Mouse (Mus musculus): Measurements from ENCODE around the gene Cep170b. TPM values are rescaled to one million over a fixed set of nuclear protein-coding genes. Genes with fewer than 3 reads are reported as not detected.

Gene Cep170b
- polyA plus RNA-seq, 2 experiments = 1.9 to 3.4 TPM

- H3K27me3 ChIP-seq (ENCODE audit: control insufficient read depth, insufficient read depth, low read length) = peaks cover 9% of the 10 kb centered on the region
- H3K27ac ChIP-seq = no peak overlapping the region
- H3K9ac ChIP-seq (replicated peaks) = no peak overlapping the region
- no peak for DNase-seq (ENCODE audit: low read depth in 3 of 3, low spot score in 3 of 3)
- no peak overlapping the region for H3K4me3 ChIP-seq (ENCODE audit: insufficient read depth in 1 of 2, low read depth in 2 of 2, low read length in 2 of 2)
- H3K4me1 ChIP-seq (replicated peaks; ENCODE audit: control insufficient read depth in 2 of 2, insufficient read depth in 2 of 2, low read length in 1 of 2) = no peaks in the 10 kb centered on the region
- no peak overlapping the region for H3K4me2 ChIP-seq (ENCODE audit: low read depth)
- WGBS (ENCODE audit: insufficient replicate concordance) = 24% methylated on average over 6 of the region's 6 CpGs
- no peak for ATAC-seq (ENCODE audit: insufficient read depth)
- TF ChIP-seq CTCF (IDR thresholded peaks at IDR 0.05; ENCODE audit: low read depth) (no peak), EP300 (IDR thresholded peaks at IDR 0.05; ENCODE audit: low read depth) (no peak)
- H3K9me3 ChIP-seq (ENCODE audit: control insufficient read depth, low read length) = no peaks in the 10 kb centered on the region
- H3K36me3 ChIP-seq (replicated peaks; ENCODE audit: control insufficient read depth, insufficient read depth, low read depth) = no peaks in the 10 kb centered on the region
These were observed 17.6 kb upstream of the Cep170b start for GRCm38 (mm10) chr12:112702374-112703320.

GRCm38 (mm10) chr12:112706704-112707572 lies 13.3 kb upstream of the Cep170b start:
- no peak overlapping the region for H3K27ac ChIP-seq
- H3K27me3 ChIP-seq (ENCODE audit: control insufficient read depth, insufficient read depth, low read length) = peaks cover 6% of the 10 kb centered on the region; the same call in 1 of the 2 replicates
- H3K9ac ChIP-seq (replicated peaks) = no peak overlapping the region
- TF ChIP-seq CTCF (IDR thresholded peaks at IDR 0.05; ENCODE audit: low read depth) = peak; percentile 98
- no peak for TF ChIP-seq EP300 (IDR thresholded peaks at IDR 0.05; ENCODE audit: low read depth)
- H3K9me3 ChIP-seq (ENCODE audit: control insufficient read depth, low read length) = no peaks in the 10 kb centered on the region
- no peaks in the 10 kb centered on the region for H3K4me1 ChIP-seq (replicated peaks; ENCODE audit: control insufficient read depth in 2 of 2, insufficient read depth in 2 of 2, low read length in 1 of 2)
- peak; percentile 54; the same call in 1 of the 2 replicates for ATAC-seq (ENCODE audit: insufficient read depth)
- WGBS (ENCODE audit: insufficient replicate concordance) = 10% methylated on average over 32 of the region's 32 CpGs
- peak in 2 of 3 experiments; percentile 24 to 42 for DNase-seq (ENCODE audit: low read depth in 3 of 3, low spot score in 3 of 3)
- no peak overlapping the region for H3K4me3 ChIP-seq (ENCODE audit: insufficient read depth in 1 of 2, low read depth in 2 of 2, low read length in 2 of 2)
- H3K36me3 ChIP-seq (replicated peaks; ENCODE audit: control insufficient read depth, insufficient read depth, low read depth) = no peaks in the 10 kb centered on the region
- no peak overlapping the region; the same call in 1 of the 2 replicates for H3K4me2 ChIP-seq (ENCODE audit: low read depth)

GRCm38 (mm10) chr12:112707573-112707869 lies 12.7 kb upstream of the Cep170b start:
- no peak overlapping the region for H3K4me2 ChIP-seq (ENCODE audit: low read depth)
- no peak overlapping the region for H3K9ac ChIP-seq (replicated peaks)
- no peaks in the 10 kb centered on the region for H3K36me3 ChIP-seq (replicated peaks; ENCODE audit: control insufficient read depth, insufficient read depth, low read depth)
- no peaks in the 10 kb centered on the region for H3K4me1 ChIP-seq (replicated peaks; ENCODE audit: control insufficient read depth in 2 of 2, insufficient read depth in 2 of 2, low read length in 1 of 2)
- H3K27me3 ChIP-seq (ENCODE audit: control insufficient read depth, insufficient read depth, low read length) = peaks cover 6% of the 10 kb centered on the region; the same call in 1 of the 2 replicates
- 16% methylated on average over 8 of the region's 8 CpGs for WGBS (ENCODE audit: insufficient replicate concordance)
- no peak overlapping the region for H3K4me3 ChIP-seq (ENCODE audit: insufficient read depth in 1 of 2, low read depth in 2 of 2, low read length in 2 of 2)
- no peaks in the 10 kb centered on the region for H3K9me3 ChIP-seq (ENCODE audit: control insufficient read depth, low read length)
- no peak for DNase-seq (ENCODE audit: low read depth in 3 of 3, low spot score in 3 of 3)
- TF ChIP-seq CTCF (IDR thresholded peaks at IDR 0.05; ENCODE audit: low read depth) (no peak), EP300 (IDR thresholded peaks at IDR 0.05; ENCODE audit: low read depth) (no peak)
- no peak overlapping the region for H3K27ac ChIP-seq
- ATAC-seq (ENCODE audit: insufficient read depth) = peak; percentile 26; the same call in 1 of the 2 replicates

GRCm38 (mm10) chr12:112713984-112714383 lies 6.3 kb upstream of the Cep170b start:
- H3K4me1 ChIP-seq (replicated peaks; ENCODE audit: control insufficient read depth in 2 of 2, insufficient read depth in 2 of 2, low read length in 1 of 2) = no peaks in the 10 kb centered on the region
- H3K36me3 ChIP-seq (replicated peaks; ENCODE audit: control insufficient read depth, insufficient read depth, low read depth) = no peaks in the 10 kb centered on the region
- no peak overlapping the region for H3K4me2 ChIP-seq (ENCODE audit: low read depth)
- no peak overlapping the region for H3K4me3 ChIP-seq (ENCODE audit: insufficient read depth in 1 of 2, low read depth in 2 of 2, low read length in 2 of 2)
- H3K27ac ChIP-seq = no peak overlapping the region
- ATAC-seq (ENCODE audit: insufficient read depth) (no peak), DNase-seq (ENCODE audit: low read depth in 3 of 3, low spot score in 3 of 3) (no peak)
- no peak overlapping the region for H3K9ac ChIP-seq (replicated peaks)
- no peak for TF ChIP-seq CTCF (IDR thresholded peaks at IDR 0.05; ENCODE audit: low read depth)
- TF ChIP-seq EP300 (IDR thresholded peaks at IDR 0.05; ENCODE audit: low read depth) = no peak
- no peaks in the 10 kb centered on the region for H3K9me3 ChIP-seq (ENCODE audit: control insufficient read depth, low read length)
- 55% methylated on average over 3 of the region's 3 CpGs for WGBS (ENCODE audit: insufficient replicate concordance)
- no peaks in the 10 kb centered on the region for H3K27me3 ChIP-seq (ENCODE audit: control insufficient read depth, insufficient read depth, low read length)

- no peaks in the 10 kb centered on the region for H3K36me3 ChIP-seq (replicated peaks; ENCODE audit: control insufficient read depth, insufficient read depth, low read depth)
- H3K4me3 ChIP-seq (ENCODE audit: insufficient read depth in 1 of 2, low read depth in 2 of 2, low read length in 2 of 2) = no peak overlapping the region
- H3K9me3 ChIP-seq (ENCODE audit: control insufficient read depth, low read length) = no peaks in the 10 kb centered on the region
- H3K4me2 ChIP-seq (ENCODE audit: low read depth) = no peak overlapping the region
- no peak overlapping the region for H3K9ac ChIP-seq (replicated peaks)
- DNase-seq (ENCODE audit: low read depth in 3 of 3, low spot score in 3 of 3) (no peak), ATAC-seq (ENCODE audit: insufficient read depth) (no peak)
- H3K27ac ChIP-seq = no peak overlapping the region
- H3K27me3 ChIP-seq (ENCODE audit: control insufficient read depth, insufficient read depth, low read length) = peaks cover 16% of the 10 kb centered on the region
- peak; percentile 77 for TF ChIP-seq CTCF (IDR thresholded peaks at IDR 0.05; ENCODE audit: low read depth)
- no peak for TF ChIP-seq EP300 (IDR thresholded peaks at IDR 0.05; ENCODE audit: low read depth)
- no peaks in the 10 kb centered on the region; a peak in 1 of 4 replicates for H3K4me1 ChIP-seq (replicated peaks; ENCODE audit: control insufficient read depth in 2 of 2, insufficient read depth in 2 of 2, low read length in 1 of 2)
- WGBS (ENCODE audit: insufficient replicate concordance) = 17% methylated on average over 7 of the region's 7 CpGs
These were observed 3.1 kb upstream of the Cep170b start for GRCm38 (mm10) chr12:112717140-112717539.

All from liver, embryonic 14.5 days (tissue).